Mouse (Mus musculus): Measurements from ENCODE around the gene Msrb2. TPM values are rescaled to one million over a fixed set of nuclear protein-coding genes. Genes with fewer than 3 reads are reported as not detected.
A peak's percentile ranks its signal among the peaks of the same experiment; 100 is the strongest.

The Msrb2 gene
- 10 to 100 TPM; 64.8 to 68.8 TPM for total RNA-seq (2021)

DNA sequence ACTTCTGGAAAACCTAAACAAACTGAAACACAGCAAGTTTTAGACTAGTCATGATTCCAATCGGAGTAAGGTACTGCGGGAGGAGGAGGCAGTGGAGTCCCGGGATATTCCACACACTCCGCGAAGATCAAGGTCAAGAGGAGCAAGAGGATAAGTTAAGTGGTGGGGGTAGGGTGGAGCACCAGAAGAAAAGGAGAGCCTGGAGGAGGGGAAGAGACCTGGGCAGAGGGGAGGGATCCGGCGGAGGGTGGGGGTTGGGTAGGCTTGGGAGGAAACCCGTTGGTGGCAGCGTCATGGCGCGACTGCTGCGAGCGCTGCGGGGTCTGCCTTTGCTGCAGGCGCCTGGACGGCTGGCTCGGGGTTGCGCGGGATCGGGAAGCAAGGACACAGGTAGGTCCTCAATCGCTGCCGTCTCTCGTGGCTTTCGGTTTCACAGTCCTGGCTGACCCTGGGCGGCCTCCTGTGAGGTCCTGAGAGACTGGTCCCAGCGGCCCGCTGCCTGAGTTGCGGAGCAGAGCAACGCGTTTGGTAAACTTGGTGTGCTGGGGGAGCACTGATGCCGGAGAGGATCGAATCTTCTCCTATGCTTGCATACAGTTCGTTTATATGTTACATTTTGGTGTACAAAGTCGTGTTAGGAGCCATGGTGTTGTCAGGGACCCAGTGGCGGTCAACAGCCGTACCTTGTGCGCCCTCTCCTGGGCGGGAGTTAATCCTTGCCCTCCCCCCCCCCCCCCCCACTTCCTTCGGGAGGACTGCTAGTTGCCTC lies at the start of gene Msrb2:
TSS of gene Msrb2 (plus strand) at position 51 of the 769 bp plus-strand sequence.
- intact Hi-C loops (cut with DNase I): loop anchor here (5.0 kb wide), 1 partner anchor 94 kb away; no protein-coding TSS in a partner anchor
- DNase-seq: peak; percentile 82 to 89

DNA sequence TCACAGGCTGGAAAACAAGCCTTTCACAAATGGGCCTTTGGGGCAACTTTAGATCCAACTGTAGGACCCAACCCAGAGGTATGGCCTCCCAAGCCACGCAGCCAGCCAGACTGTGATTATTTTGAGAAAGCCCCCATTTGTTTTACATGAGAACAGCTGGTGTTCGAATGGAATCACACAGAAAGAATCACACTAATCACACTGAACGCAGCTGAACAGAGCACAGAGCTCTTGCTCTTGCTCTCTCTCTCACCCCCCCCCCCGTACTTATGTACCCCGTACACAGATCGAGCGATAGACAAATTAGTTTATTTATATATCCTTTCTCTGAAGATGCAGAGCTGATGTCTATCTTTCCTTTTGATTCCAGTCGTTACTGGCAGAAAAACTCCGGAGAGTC lies 48.8 kb upstream of the Msrb2 start:
- intact Hi-C loops (cut with DNase I): no loop called here
- no peak for DNase-seq

DNA sequence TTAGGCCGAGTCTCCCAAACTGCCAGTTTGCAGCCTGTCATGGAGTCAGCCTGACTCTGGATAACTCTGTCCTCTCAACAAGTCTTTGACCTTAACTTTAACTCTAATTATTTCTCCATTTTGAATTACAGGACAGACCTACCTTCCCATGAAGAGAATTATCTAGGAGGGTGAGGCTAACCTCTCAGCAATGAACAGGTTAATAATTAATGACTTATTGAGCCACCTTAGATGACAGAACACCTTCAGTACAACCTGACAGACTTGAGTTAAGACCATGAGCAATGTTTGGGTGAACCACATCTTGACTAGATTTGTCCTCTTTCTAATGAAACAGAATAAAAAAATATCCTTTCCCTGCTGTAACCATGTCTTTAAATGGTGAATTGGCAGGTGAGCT lies 44.9 kb upstream of the Msrb2 start:
- intact Hi-C loops (cut with DNase I): no loop called here
- DNase-seq: no peak

DNA sequence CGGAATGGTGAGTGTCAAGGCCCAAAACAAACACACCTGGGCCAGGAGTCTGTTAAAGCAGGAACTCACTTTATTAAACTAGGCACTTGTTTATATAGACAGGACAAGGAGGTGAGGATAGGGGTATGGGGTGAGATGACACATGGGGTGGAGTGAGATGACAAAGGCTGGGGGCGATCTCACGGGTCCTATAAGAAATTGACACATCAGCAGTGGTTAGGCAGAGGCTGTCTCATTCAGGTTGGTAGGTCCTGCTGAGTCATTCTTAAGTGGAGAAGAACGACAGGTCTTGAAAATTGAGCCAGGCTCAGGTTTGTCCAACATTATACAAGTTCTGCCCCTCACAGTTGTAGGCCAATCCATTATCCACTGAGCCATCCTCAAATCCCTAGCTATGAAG lies 43.4 kb upstream of the Msrb2 start:
- DNase-seq: no peak
- intact Hi-C loops (cut with DNase I): no loop called here

GRCm38 (mm10) chr2:19343901-19344635 lies 27.2 kb upstream of the Msrb2 start:
- peak; percentile 18 to 43 for DNase-seq
- intact Hi-C loops (cut with DNase I): loop anchor here (5.0 to 10.0 kb wide), 4 partner anchors 67 to 1919 kb away; no protein-coding TSS in a partner anchor

DNA sequence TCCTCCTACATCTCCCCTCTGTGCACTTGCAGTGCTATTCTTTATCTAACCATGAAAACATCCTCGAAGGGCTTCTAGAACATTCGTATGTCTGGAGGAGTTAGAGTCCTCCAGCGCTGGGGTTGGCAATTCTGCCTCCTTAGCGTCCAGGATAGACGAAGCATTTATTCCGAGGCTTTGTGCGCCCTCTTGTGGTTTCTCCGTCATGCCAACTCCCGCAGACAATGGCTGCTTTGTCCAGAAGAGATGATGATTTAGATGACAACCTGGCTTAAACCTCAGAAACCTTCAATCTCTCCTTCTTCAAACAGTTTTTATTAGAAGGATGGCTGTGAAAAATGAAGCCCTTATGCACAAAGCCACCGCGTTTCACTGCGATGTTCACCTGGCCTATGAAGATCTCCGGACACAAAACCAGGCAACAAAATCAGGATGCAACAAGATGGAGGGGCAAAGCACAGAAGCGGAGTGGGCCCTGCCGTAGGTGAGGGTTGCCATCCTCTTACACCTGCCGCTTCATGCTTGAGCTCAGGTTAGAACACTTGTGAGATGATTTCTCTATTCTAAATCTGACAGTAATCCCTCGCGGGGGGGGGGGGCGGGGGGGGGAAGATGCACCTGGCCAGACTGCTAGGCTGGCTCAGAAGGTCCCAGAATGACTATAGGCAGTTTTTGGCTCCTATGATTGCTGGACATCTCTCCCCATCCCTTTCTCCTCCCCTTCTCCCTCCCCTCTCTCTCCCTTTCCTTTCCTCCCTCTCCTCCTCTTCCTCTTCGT lies 26.4 kb upstream of the Msrb2 start:
- DNase-seq: peak; percentile 85 to 91
- intact Hi-C loops (cut with DNase I): loop anchor here (5.0 to 10.0 kb wide), 4 partner anchors 68 to 1920 kb away; no protein-coding TSS in a partner anchor

- no peak for DNase-seq
- intact Hi-C loops (cut with DNase I): loop anchor here (10.0 kb wide), 2 partner anchors 961 to 1921 kb away; no protein-coding TSS in a partner anchor
These were observed 25.8 kb upstream of the Msrb2 start for GRCm38 (mm10) chr2:19345414-19345964.

GRCm38 (mm10) chr2:19348454-19348853 lies 22.8 kb upstream of the Msrb2 start:
- no peak for DNase-seq
- intact Hi-C loops (cut with DNase I): loop anchor here (10.0 kb wide), 2 partner anchors 964 to 1924 kb away; no protein-coding TSS in a partner anchor

DNA sequence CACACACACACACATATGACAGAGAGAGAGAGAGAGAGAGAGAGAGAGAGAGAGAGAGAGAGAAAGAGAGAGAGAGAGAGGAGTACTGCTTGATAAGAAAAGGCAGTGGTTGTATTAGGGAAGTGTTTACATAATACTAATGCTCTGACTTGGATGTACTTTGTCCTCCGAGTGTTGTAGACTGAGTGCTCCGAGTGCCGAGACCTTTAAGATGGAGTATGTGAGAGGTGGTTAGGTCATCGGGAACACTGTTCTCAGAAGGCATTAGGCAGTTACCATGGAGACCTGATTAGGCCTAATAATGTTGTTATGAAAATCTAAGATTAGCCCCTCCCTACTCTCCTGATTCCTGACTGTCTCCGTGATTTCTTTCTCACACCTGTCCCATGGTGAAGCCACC lies 21.1 kb upstream of the Msrb2 start:
- intact Hi-C loops (cut with DNase I): no loop called here
- no peak for DNase-seq

- DNase-seq: no peak
- intact Hi-C loops (cut with DNase I): no loop called here
These were observed 19.5 kb upstream of the Msrb2 start for GRCm38 (mm10) chr2:19351615-19352253.

DNA sequence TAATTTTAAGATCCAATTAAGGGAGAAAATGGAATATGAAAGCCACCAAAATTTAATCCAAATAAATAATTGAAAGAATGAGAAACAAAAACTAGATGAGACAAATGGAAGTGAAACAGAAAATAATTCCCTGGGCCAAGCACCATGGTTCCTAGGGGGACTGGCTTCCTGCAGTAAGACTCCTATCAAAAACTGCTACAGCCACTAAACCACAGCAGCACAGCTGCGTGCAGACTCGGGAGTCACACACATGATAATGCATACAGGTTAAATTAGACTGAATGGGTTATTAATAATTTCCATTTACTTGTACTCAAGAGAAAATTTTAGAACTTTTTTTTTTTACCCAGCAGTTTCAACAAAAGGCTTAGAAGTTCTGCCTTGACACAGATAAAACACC lies 18.1 kb upstream of the Msrb2 start:
- intact Hi-C loops (cut with DNase I): no loop called here

DNA sequence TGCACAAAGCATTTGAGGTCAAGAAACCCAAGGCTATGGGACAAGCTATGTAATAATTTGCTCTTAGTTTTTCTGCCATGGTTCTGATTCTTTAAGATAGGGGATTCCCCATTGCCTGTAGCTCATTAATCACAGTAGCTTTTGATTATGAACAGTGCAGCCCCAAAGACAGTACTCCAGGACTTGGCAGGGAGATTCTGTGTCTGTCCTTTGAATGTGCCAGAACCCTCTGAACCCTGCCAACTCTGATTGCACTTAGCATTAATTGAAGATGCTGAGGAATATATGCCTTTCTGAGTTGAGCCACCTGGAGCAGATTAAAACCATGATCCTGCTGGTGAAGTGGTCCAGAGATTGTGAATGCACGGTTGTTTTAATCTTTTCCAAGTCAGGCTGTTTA lies 8.4 kb upstream of the Msrb2 start:
- intact Hi-C loops (cut with DNase I): no loop called here
- no peak for DNase-seq

More for the DNA sequence above, 18.1 kb upstream of the Msrb2 start:
- no peak for DNase-seq

- no peak for DNase-seq
These were observed 4.8 kb upstream of the Msrb2 start for GRCm38 (mm10) chr2:19366426-19366825.

GRCm38 (mm10) chr2:19367114-19367513 lies 4.1 kb upstream of the Msrb2 start:
- no peak for DNase-seq
- intact Hi-C loops (cut with DNase I): no loop called here

More at GRCm38 (mm10) chr2:19366426-19366825, 4.8 kb upstream of the Msrb2 start:
- intact Hi-C loops (cut with DNase I): no loop called here

DNA sequence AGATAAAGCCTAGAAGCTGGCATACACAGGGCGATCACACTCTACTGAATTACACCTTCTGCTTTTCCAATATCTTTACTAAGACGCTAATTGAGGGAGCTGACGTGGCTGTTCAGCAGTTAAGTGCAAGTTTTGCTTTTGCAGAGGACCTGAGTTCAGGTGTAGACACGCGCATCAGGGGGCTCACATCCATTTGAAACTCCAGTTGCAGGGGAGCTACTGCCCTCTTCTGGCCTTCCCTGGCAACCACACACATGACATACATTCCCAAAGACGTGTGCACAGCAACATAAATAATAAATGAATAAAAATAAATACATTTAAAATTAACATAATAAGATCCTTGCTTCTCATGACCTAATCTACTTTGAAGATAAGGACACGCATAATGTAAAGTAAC lies 2.5 kb downstream of the Msrb2 start:
- intact Hi-C loops (cut with DNase I): loop anchor here (5.0 kb wide), 1 partner anchor 96 kb away; no protein-coding TSS in a partner anchor
- DNase-seq: no peak

GRCm38 (mm10) chr2:19380446-19380950 lies 9.3 kb downstream of the Msrb2 start:
- intact Hi-C loops (cut with DNase I): no loop called here
- no peak for DNase-seq

DNA sequence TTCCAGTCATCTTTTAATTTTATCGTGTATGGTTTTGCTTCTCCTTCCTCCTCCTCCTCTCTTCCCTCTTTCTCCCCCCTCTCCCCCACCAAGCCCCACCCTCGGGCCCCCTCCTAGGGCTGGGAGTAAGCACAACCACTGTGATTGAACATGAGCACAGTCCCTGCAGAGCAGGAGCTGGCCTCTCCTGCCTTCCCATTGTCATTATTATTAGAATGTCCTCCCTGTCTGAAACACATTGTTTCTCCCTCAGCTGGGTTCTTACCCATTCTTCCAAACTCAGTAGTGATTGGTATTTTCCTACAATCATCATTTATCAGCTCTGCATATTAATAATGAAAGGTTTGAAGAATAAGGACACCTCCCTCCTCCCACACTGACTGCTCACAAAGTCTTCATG lies 9.7 kb downstream of the Msrb2 start:
- intact Hi-C loops (cut with DNase I): no loop called here
- DNase-seq: no peak

- intact Hi-C loops (cut with DNase I): no loop called here
- DNase-seq: no peak
These were observed 11.0 kb downstream of the Msrb2 start for GRCm38 (mm10) chr2:19382206-19382605.

- intact Hi-C loops (cut with DNase I): no loop called here
- no peak for DNase-seq
These were observed 11.8 kb downstream of the Msrb2 start for GRCm38 (mm10) chr2:19383006-19383405.

DNA sequence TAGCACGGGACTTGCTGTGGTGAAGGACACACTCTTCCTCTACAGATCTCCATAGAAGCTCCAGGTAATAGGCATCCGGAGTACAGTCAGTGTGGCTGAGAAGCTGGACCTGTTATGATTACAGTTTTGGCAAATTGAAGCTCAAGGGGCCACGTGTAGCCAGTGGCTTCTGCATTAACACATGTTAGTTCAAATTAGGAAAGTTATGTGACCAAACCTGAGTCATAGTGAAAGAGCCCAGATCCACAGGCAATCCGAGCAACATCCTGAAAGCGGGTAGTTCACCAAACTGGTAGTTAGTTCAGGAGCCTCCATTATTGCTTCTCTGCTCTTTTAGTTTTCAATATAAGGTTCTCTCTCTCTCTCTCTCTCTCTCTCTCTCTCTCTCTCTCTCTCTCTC lies 14.5 kb downstream of the Msrb2 start:
- intact Hi-C loops (cut with DNase I): no loop called here
- DNase-seq: no peak
